11 mouse cellular contexts compared by ENCODE assay signal in the genomic region with DNA sequence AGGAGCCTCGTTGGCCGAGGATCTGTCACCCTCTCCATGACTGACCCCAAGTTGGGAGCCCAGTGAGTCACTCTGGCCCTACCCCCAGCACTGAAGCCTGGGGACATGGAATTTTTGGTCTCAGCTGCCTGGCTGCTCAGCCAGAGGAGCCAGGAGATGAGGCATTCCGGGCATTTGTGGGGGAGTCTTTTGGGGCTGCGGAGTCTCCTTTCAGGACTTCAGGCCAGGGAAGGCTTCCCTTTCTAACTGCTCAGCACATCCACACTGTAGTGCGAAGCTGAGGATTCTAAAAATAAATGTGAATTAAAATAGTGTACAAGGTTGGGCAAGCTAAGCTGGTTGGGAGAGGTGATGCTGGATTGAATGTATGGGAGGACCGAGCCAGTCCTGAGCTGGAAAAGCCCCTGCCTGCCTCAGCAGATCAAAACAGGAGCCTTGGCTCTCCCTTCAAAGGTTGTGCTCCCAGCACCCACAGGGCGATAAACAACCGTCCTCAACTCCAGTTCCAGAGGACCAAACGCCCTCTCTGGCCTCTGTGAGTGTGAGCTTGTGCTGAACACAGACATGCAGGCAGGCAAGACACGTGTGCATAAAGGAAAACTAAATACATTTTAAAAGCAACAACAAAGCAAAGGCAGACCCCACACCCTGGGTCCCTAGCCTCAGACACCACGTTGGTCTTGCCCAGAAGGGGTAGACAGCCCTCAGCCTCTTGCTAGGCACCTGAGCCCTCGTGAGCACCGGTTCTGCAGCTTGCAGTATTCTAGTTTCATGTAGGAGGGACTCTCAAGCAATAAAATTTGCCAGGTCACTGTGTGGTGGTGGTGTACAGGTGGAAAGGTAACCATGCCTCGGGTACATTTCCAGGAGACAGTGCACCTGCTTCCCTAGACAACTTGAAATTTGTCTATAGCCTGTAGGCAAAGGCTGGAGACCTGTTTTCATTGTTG. TPM values are rescaled to one million over a fixed set of nuclear protein-coding genes. Genes with fewer than 3 reads are reported as not detected.
A peak's percentile ranks its signal among the peaks of the same experiment; 100 is the strongest.
DNase-seq lines count a peak whose midpoint lies in the region; ATAC-seq and TF ChIP-seq lines count a peak whose summit lies in the region.
"Had no signal": no experiment of that assay in that cellular context is flagged by ENCODE, and none has a peak within 500 bp of the region (broad histone marks: within the 10 kb centered on the region; RNA-seq: fewer than 3 reads in every experiment).

No protein-coding gene starts in this region.

- no peaks in the 10 kb centered on the region for H3K36me3 ChIP-seq in spleen, adult 2 months (ENCODE audit: control insufficient read depth, insufficient read depth, low read length)
- H3K36me3 ChIP-seq in kidney, postnatal 0 days (ENCODE audit: insufficient read depth, low read length), result no peaks in the 10 kb centered on the region
- no peaks in the 10 kb centered on the region for H3K36me3 ChIP-seq in hindbrain, embryonic 10.5 days

- 0 out of 2 replicates have a peak overlapping the region, but pooled peaks have one; percentile 25 for H3K9ac ChIP-seq in kidney, postnatal 0 days (ENCODE audit: low read depth, low read length)

- H3K9me3 ChIP-seq in kidney, postnatal 0 days (replicated peaks; ENCODE audit: low read length), result no peaks in the 10 kb centered on the region
- H3K9me3 ChIP-seq in hindbrain, embryonic 10.5 days, result no peaks in the 10 kb centered on the region

- peak; percentile 64 for DNase-seq in gastrocnemius, adult 18-20 months (ENCODE audit: low spot score)
- no peak for DNase-seq in gastrocnemius, postnatal 10 days
- no peak for DNase-seq in spleen, adult 2 months (ENCODE audit: low read depth in 1 of 2, low spot score in 2 of 2)
- DNase-seq in spleen, adult 12 weeks (ENCODE audit: low spot score), result no peak
- DNase-seq in kidney, postnatal 0 days (ENCODE audit: low spot score), result peak; percentile 79
- no peak for DNase-seq in embryo, embryonic 11 days
- no peak for DNase-seq in cerebellum, adult 11-12 months
- no peak for DNase-seq in hindbrain, embryonic 10.5 days (ENCODE audit: low spot score)

- 64% methylated on average over 14 of the region's 14 CpGs for WGBS in spleen, adult 2 months
- 29% methylated on average over 14 of the region's 14 CpGs for WGBS in kidney, postnatal 0 days
- 26% methylated on average over 14 of the region's 14 CpGs for WGBS in hindbrain, embryonic 10.5 days

- H3K4me1 ChIP-seq in spleen, adult 2 months (ENCODE audit: control insufficient read depth, insufficient read depth, insufficient read length), result peaks cover 13% of the 10 kb centered on the region
- peaks cover 41% of the 10 kb centered on the region for H3K4me1 ChIP-seq in kidney, postnatal 0 days (replicated peaks; ENCODE audit: insufficient read depth, low read length)
- H3K4me1 ChIP-seq in hindbrain, embryonic 10.5 days (replicated peaks), result peaks cover 75% of the 10 kb centered on the region

- H3K4me3 ChIP-seq in spleen, adult 2 months (ENCODE audit: extremely low read depth, insufficient read depth, insufficient read length), result no peak overlapping the region
- no peak overlapping the region for H3K4me3 ChIP-seq in kidney, postnatal 0 days (replicated peaks; ENCODE audit: low read depth, low read length)
- no peak overlapping the region for H3K4me3 ChIP-seq in hindbrain, embryonic 10.5 days

- H3K27me3 ChIP-seq in spleen, adult 2 months (ENCODE audit: control insufficient read depth, insufficient read depth, low read length), result peaks cover 3% of the 10 kb centered on the region; the same call in 1 of the 2 replicates
- H3K27me3 ChIP-seq in kidney, postnatal 0 days (ENCODE audit: insufficient read depth, low read length), result no peaks in the 10 kb centered on the region
- peaks cover 97% of the 10 kb centered on the region for H3K27me3 ChIP-seq in hindbrain, embryonic 10.5 days (ENCODE audit: insufficient read depth, poor library complexity, severe bottlenecking)

- TF ChIP-seq POLR2A in spleen, adult 2 months (IDR thresholded peaks at IDR 0.05; ENCODE audit: low read depth, low read length), result no peak

- TF ChIP-seq CTCF in spleen, adult 2 months (IDR thresholded peaks at IDR 0.05; ENCODE audit: extremely low read depth, insufficient read depth, insufficient read length, insufficient replicate concordance), result no peak
- no peak for TF ChIP-seq CTCF in kidney, postnatal 0 days (IDR thresholded peaks at IDR 0.05; ENCODE audit: low read depth)

- peak overlapping the region; percentile 54; the same call in 1 of the 2 replicates for H3K4me2 ChIP-seq in kidney, postnatal 0 days (ENCODE audit: low read length)

- no peak; the same call in 1 of the 2 replicates for ATAC-seq in kidney, postnatal 0 days (replicated peaks; ENCODE audit: low FRiP score, low read depth)
- ATAC-seq: CD4-positive, CD25-positive, alpha-beta regulatory T cell, adult 4 months had no signal

- H3K27ac ChIP-seq in spleen, adult 2 months (ENCODE audit: insufficient read depth, low read length), result peak overlapping the region; percentile 67
- peak overlapping the region; percentile 75 for H3K27ac ChIP-seq in kidney, postnatal 0 days
- no peak overlapping the region for H3K27ac ChIP-seq in hindbrain, embryonic 10.5 days

RNA-seq across cellular contexts. Expression of gene Tnfaip2, which starts 11.1 kb away (rescaled TPM):
- total RNA-seq in gastrocnemius, adult 18-20 months (2021), result 10 to 100 TPM; 38.8 to 52.9 TPM
- 10 to 100 TPM; 37.0 to 47.7 TPM for total RNA-seq in gastrocnemius, postnatal 10 days (2021)
- polyA plus RNA-seq in spleen, adult 2 months (2012; rRNA removed), result 46.4 and 51.9 TPM in 2 replicates
- 34.8 and 46.7 TPM in 2 replicates for polyA plus RNA-seq in kidney, postnatal 0 days (2015; fragmentation: Nextera tagmentation; extraction: Ambion mirVana)
- 3.0 and 3.2 TPM in 2 replicates for polyA plus RNA-seq in hindbrain, embryonic 10.5 days (2016; fragmentation: Nextera tagmentation; extraction: Ambion mirVana)
- polyA plus RNA-seq: CD4-positive, CD25-positive, alpha-beta regulatory T cell, adult 4 months; neural tube, embryonic 14.5 days had no signal

RNA-seq across cellular contexts. Expression of gene Exoc3l4, which starts 14.3 kb away (rescaled TPM):
- 1 to 10 TPM; 2.0 to 3.4 TPM for total RNA-seq in gastrocnemius, adult 18-20 months (2021)
- 10 to 100 TPM; 20.3 to 26.0 TPM for total RNA-seq in gastrocnemius, postnatal 10 days (2021)
- polyA plus RNA-seq in spleen, adult 2 months (2012; rRNA removed), result 36.2 and 50.4 TPM in 2 replicates
- polyA plus RNA-seq in kidney, postnatal 0 days (2015; fragmentation: Nextera tagmentation; extraction: Ambion mirVana), result 25.4 and 25.9 TPM in 2 replicates
- polyA plus RNA-seq in hindbrain, embryonic 10.5 days (2016; fragmentation: Nextera tagmentation; extraction: Ambion mirVana), result 4.7 and 5.4 TPM in 2 replicates
- polyA plus RNA-seq: CD4-positive, CD25-positive, alpha-beta regulatory T cell, adult 4 months had no signal

RNA-seq across cellular contexts. Expression of gene Lbhd2, which starts 24.5 kb away (rescaled TPM):
- not detected for total RNA-seq in gastrocnemius, adult 18-20 months (2021)
- under 1 TPM in 1 of 2 experiments, not detected in 1; 0.70 TPM for total RNA-seq in gastrocnemius, postnatal 10 days (2021)
- 2.0 and 3.5 TPM in 2 replicates for polyA plus RNA-seq in spleen, adult 2 months (2012; rRNA removed)
- 12.6 and 14.3 TPM in 2 replicates for polyA plus RNA-seq in kidney, postnatal 0 days (2015; fragmentation: Nextera tagmentation; extraction: Ambion mirVana)
- polyA plus RNA-seq in hindbrain, embryonic 10.5 days (2016; fragmentation: Nextera tagmentation; extraction: Ambion mirVana), result 0.25 TPM in 1 of 2 replicates, not detected in the other
- total RNA-seq: granulocyte monocyte progenitor cell, adult 5-6 weeks had no signal
- polyA plus RNA-seq: CD4-positive, CD25-positive, alpha-beta regulatory T cell, adult 4 months had no signal

RNA-seq across cellular contexts. Expression of gene Cdc42bpb, which starts 53.6 kb away (rescaled TPM):
- total RNA-seq in gastrocnemius, adult 18-20 months (2021), result 10 to 100 TPM; 17.3 to 21.2 TPM
- total RNA-seq in gastrocnemius, postnatal 10 days (2021), result 10 to 100 TPM; 48.3 to 55.8 TPM
- polyA plus RNA-seq in spleen, adult 2 months (2012; rRNA removed), result 78.4 and 91.2 TPM in 2 replicates
- polyA plus RNA-seq in kidney, postnatal 0 days (2015; fragmentation: Nextera tagmentation; extraction: Ambion mirVana), result 27.7 and 31.6 TPM in 2 replicates
- polyA plus RNA-seq in hindbrain, embryonic 10.5 days (2016; fragmentation: Nextera tagmentation; extraction: Ambion mirVana), result 32.6 and 34.7 TPM in 2 replicates

RNA-seq across cellular contexts. Expression of gene Gm266, which starts 54.5 kb away (rescaled TPM):
- under 1 TPM in 1 of 2 experiments, not detected in 1; 0.18 TPM for total RNA-seq in gastrocnemius, adult 18-20 months (2021)
- total RNA-seq in gastrocnemius, postnatal 10 days (2021), result 1 to 10 TPM; 4.7 to 6.5 TPM
- polyA plus RNA-seq in spleen, adult 2 months (2012; rRNA removed), result 0.64 and 2.2 TPM in 2 replicates
- polyA plus RNA-seq in kidney, postnatal 0 days (2015; fragmentation: Nextera tagmentation; extraction: Ambion mirVana), result 97.1 and 109 TPM in 2 replicates
- 11.6 and 14.1 TPM in 2 replicates for polyA plus RNA-seq in hindbrain, embryonic 10.5 days (2016; fragmentation: Nextera tagmentation; extraction: Ambion mirVana)
- total RNA-seq: granulocyte monocyte progenitor cell, adult 5-6 weeks had no signal
- polyA plus RNA-seq: CD4-positive, CD25-positive, alpha-beta regulatory T cell, adult 4 months had no signal

Comparison
In these comparisons a context has a peak if more than half of its experiments do, and no peak if none do; other contexts are left out.
1. DNase-seq: peak in gastrocnemius, adult 18-20 months (single experiment) and kidney, postnatal 0 days (single experiment); none in gastrocnemius, postnatal 10 days (single experiment), spleen, adult 2 months (0 of 2), spleen, adult 12 weeks (single experiment), embryo, embryonic 11 days (single experiment), cerebellum, adult 11-12 months (single experiment) and hindbrain, embryonic 10.5 days (single experiment).